Mouse (Mus musculus) midbrain, postnatal 0 days (tissue): ENCODE measurements around the gene Pcdh17. TPM values are rescaled to one million over a fixed set of nuclear protein-coding genes. Genes with fewer than 3 reads are reported as not detected.

Experiments used
- ATAC-seq: fragments of 200-750 bp; cut with Nextera tagmentation; 2 replicates; pipeline ENCODE4 v1.8.0; 2017; ENCODE audit warnings: moderate number of reproducible peaks, mild to moderate bottlenecking, moderate TSS enrichment, moderate library complexity; ENCODE audit not compliant: low FRiP score
- DNase-seq: peaks from one replicate; pipeline ENCODE4 v3.0.0-alpha.2; 2015; ENCODE audit warnings: low spot score
- H3K27ac ChIP-seq: fragments of 300-500 bp; sonication (generic); 2 replicates; pipeline ENCODE4 v1.5.1; 2014; ENCODE audit warnings: low read depth, mild to moderate bottlenecking, low read length, mixed read lengths
- H3K27me3 ChIP-seq: fragments of 300-500 bp; sonication (generic); 2 replicates; pipeline ENCODE4 v1.6.1; 2014; ENCODE audit warnings: low read length, control low read depth, mixed read lengths; ENCODE audit not compliant: insufficient read depth
- H3K36me3 ChIP-seq: fragments of 300-500 bp; sonication (generic); 2 replicates; pipeline ENCODE4 v1.6.1; 2014; ENCODE audit warnings: low read length, control low read depth, mixed read lengths; ENCODE audit not compliant: insufficient read depth
- H3K4me1 ChIP-seq: fragments of 300-500 bp; sonication (generic); 2 replicates; pipeline ENCODE4 v1.6.1; 2014; ENCODE audit warnings: mild to moderate bottlenecking, control low read depth, antibody characterized with exemption, low read length, mixed read lengths; ENCODE audit not compliant: insufficient read depth
- H3K4me2 ChIP-seq: fragments of 300-500 bp; sonication (generic); 2 replicates; pipeline ENCODE4 v1.6.1; 2014; ENCODE audit warnings: low read depth, mild to moderate bottlenecking, low read length, mixed read lengths; ENCODE audit not compliant: poor library complexity, severe bottlenecking
- H3K4me3 ChIP-seq: fragments of 300-500 bp; sonication (generic); 2 replicates; pipeline ENCODE4 v1.5.1; 2014; ENCODE audit warnings: low read depth, mild to moderate bottlenecking, low read length, moderate library complexity
- H3K9ac ChIP-seq: fragments of 300-500 bp; sonication (generic); replicated peaks from 2 replicates; pipeline ENCODE4 v1.6.1; 2014; ENCODE audit warnings: mild to moderate bottlenecking, low read length, moderate library complexity, mixed read lengths; ENCODE audit not compliant: poor library complexity, severe bottlenecking
- H3K9me3 ChIP-seq: fragments of 300-500 bp; sonication (generic); 2 replicates; pipeline ENCODE4 v1.6.1; 2016; ENCODE audit warnings: low read length, control low read depth
- CTCF ChIP-seq: IDR thresholded peaks from 2 replicates; pipeline ENCODE4 v1.5.1; 2016; ENCODE audit warnings: antibody characterized with exemption, mild to moderate bottlenecking
- WGBS: fragments of 180-500 bp; shearing (Covaris S2); extraction: QIAGEN DNeasy Blood & Tissue Kit; methylation state at CpG from one replicate; pipeline ENCODE4 v1.1.7; 2014; 5-methylcytosine and 5-hydroxymethylcytosine counted together
- polyA plus RNA-seq: library from polyadenylated mRNA; unstranded; fragments of >200 nt; fragmentation: Nextera tagmentation; extraction: Ambion mirVana; gene quantifications from 2 replicates; pipeline ENCODE4 v1.2.1, GENCODE M21; 2015
- total RNA-seq: library from RNA; depleted of rRNA; stranded (reverse); fragments of >200 nt; gene quantifications from 2 replicates; pipeline ENCODE4 v1.2.3, GENCODE M21; 2014

Gene Pcdh17
- total and polyA plus RNA-seq, 2 experiments from 2014 or later, result 42.2 to 79.3 TPM

- Histone ChIP-seq H3K9ac (no peak overlapping the region), H3K27ac (no peak overlapping the region), H3K27me3 (no peaks in the 10 kb centered on the region), H3K36me3 (no peaks in the 10 kb centered on the region), H3K4me3 (no peak overlapping the region), H3K9me3 (no peaks in the 10 kb centered on the region), H3K4me2 (no peak overlapping the region), H3K4me1 (no peaks in the 10 kb centered on the region)
- 90% methylated on average over 5 of the region's 5 CpGs for WGBS
- no peak for DNase-seq
- TF ChIP-seq CTCF, result no peak
- no peak for ATAC-seq
Measured at GRCm38 (mm10) chr14:84551546-84551945, 108.2 kb downstream of the Pcdh17 start.

- Histone ChIP-seq H3K9ac (no peak overlapping the region), H3K27ac (no peak overlapping the region), H3K36me3 (no peaks in the 10 kb centered on the region), H3K4me1 (no peaks in the 10 kb centered on the region), H3K27me3 (no peaks in the 10 kb centered on the region), H3K4me3 (no peak overlapping the region), H3K4me2 (no peak overlapping the region), H3K9me3 (no peaks in the 10 kb centered on the region)
- DNase-seq, result no peak
- TF ChIP-seq CTCF, result no peak
- no peak for ATAC-seq
Measured at GRCm38 (mm10) chr14:84571071-84571470, 127.7 kb downstream of the Pcdh17 start.
